Mouse (Mus musculus) Muller cell, postnatal 12 days (primary cell): ENCODE data around the gene Fam49a.

Source experiments
- DNase-seq: peaks from one replicate; pipeline ENCODE4 v3.0.0-alpha.2; 2015; ENCODE audit errors: inconsistent ontology term

Gene Fam49a

DNA sequence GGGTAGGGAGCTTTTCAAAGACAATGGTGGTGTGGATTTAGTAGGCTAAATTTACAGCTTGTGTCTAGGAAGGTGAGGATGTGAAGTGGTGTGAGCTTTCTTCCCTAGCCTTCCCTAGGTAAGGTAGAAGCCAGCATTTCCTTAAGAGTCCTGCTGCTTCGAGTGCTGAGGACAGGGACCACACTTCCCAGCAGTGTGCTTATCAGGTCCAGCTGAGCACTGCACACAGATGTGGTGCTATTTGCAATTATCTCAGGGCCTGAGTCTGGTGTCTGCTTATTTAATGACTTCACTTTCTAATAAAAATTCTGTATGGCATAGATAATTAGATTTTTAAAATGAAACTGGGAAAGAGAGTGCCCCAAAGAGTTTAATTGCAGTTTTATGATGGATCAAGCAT lies 4.6 kb downstream of the Fam49a start:
- no peak for DNase-seq

DNA sequence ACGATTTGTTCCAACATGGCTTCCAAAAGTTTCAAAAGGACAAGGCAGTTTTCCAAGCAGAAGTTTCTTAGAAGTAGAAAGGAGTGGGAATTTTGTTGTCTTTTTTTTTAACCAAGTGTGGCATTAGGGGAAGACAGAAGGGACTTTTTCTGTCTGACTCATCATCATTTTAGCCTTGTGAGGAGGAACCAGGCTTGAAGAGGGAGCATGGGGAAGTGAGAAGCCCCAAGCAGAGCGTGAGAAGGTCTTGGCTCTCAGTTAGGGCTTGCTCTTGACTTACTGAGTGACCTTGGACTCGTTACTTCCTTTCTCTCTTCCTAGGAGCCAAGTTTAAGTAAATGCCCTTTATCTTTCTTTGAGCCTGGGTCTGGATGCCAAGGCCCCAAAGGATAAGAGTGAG lies 8.6 kb downstream of the Fam49a start:
- DNase-seq, result no peak

GRCm38 (mm10) chr12:12274115-12274514 lies 12.2 kb downstream of the Fam49a start:
- DNase-seq, result peak; percentile 22

- DNase-seq, result no peak
These were observed 13.3 kb downstream of the Fam49a start for GRCm38 (mm10) chr12:12275124-12275779.

DNA sequence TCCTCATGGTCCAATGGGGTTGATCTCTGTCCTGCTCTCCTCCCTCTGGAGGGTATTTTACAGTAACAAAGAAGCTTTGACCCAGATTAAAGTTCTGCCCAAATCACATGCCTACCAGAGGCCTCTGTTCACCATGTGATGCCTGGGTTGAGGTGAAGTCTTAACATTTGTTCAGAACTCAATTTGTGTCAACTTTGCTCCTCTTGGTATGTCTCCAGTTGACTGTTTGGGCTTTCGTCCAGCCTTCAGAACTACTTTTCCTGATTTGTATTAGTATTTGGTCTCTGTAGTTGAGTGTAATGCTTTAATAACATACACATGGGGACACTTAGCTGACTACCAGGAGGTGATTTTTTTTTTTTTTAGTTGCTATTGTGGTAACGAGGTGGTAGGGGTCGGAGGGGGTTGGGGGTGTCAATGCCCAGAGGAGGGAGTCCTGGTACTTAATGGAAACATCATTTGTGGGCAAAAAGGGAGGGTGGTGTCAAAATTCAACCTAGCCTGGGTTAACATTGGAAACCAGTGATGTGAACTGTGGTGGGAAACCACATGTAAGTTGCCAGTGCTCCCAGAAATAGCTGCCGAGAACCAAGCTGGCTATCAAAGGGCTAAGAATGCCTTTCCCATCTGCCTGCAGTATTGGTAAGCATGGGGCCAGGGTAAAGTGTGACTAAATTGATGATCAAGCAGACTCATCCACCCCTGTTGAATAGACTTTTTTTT lies 16.0 kb downstream of the Fam49a start:
- DNase-seq, result no peak

DNA sequence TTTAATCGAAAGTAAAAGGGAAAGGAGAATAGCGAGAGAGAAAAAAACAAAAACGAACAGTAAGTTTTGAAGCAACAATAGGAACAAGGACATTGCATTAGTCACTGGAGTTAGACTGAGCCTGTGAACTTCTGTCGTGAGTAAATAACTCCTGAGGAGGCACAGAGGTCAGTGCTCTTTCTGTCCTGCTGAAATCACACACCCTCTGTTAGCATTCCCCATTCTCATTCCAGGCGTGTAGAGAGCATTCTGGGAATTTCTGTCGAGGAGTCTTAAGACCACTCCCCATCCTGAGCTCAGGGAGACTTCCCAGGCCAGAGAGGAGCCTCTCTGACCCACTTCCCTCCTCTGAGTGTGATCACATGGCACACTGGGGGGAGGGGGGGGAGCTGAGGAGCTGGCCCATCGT lies 16.5 kb downstream of the Fam49a start:
- peak; percentile 70 for DNase-seq

GRCm38 (mm10) chr12:12283702-12284288 lies 21.9 kb downstream of the Fam49a start:
- DNase-seq, result peak; percentile 29

DNA sequence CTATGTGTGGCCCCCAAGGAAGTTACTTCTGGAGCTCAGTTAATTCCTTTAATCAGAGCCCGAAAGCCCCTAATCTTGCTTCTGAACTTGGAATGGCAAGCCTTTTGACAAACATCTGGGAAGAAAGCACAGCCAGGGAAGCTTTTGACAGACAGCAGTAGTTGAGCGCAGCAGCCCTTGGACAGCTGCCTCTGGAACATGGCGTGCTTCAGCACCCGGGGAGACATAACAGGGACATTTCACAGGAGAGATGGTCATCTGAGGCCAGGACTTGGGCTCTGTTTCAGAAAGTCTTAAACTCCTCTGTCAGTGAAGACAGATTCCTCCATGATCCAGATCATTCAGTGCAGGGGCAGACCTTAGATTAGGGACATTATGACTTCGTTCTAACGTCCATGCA lies 22.6 kb downstream of the Fam49a start:
- no peak for DNase-seq

DNA sequence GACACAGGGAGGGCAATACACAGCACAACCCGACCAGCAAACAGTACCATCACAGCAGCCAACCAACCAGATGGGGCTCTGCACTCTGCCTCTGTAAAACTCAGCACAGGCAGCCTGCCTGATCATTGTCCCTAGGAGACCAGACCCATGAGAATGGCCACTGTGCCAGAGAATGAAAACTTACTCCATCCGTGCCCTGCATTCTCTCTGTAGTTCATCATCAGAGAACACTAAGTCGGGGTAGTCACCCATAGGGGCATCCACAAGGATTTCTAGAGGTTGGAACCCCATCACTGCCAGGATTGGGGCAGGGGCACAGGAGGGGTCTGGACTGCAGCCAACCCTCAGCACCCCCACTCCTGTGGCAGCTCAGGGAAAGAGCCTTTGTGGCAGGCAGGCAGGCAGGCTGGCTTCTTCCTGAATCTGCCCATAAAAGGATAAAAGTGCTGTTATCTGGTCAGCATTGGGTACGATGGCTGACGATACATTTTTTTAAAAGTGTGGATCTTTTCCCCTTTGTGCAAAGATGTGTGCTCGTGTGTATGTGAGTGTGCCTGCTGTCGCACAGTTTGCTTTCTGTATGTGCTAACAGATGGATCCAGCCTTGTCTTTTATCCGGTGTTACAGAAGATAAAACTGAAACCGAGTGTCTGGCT lies 25.3 kb downstream of the Fam49a start:
- DNase-seq, result peak; percentile 89

- DNase-seq, result no peak
These were observed 25.8 kb downstream of the Fam49a start for GRCm38 (mm10) chr12:12287787-12288132.

GRCm38 (mm10) chr12:12288586-12288985 lies 26.6 kb downstream of the Fam49a start:
- DNase-seq, result no peak

GRCm38 (mm10) chr12:12289636-12290035 lies 27.7 kb downstream of the Fam49a start:
- no peak for DNase-seq

GRCm38 (mm10) chr12:12292043-12292618 lies 30.2 kb downstream of the Fam49a start:
- DNase-seq, result peak; percentile 34

- DNase-seq, result no peak
These were observed 32.6 kb downstream of the Fam49a start for GRCm38 (mm10) chr12:12294380-12295171.

DNA sequence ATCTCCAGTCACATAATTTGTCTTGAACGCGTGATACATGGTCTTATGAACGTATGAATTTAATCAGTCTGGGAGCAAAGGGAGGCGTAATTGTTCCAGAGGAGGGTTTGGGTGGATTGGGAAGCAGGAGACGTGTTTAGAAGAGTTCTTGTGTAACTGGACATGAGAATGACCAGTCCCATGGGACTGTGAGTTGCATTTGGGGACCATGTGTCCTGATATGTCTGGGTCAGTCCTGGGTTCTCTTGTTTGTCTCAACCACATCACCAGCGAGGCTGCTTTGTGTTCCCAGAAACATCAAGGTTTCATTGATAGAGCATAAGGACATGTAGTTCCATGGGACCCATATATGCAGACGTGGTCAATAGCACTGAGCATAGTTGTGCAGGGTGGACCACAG lies 36.5 kb downstream of the Fam49a start:
- DNase-seq, result no peak

DNA sequence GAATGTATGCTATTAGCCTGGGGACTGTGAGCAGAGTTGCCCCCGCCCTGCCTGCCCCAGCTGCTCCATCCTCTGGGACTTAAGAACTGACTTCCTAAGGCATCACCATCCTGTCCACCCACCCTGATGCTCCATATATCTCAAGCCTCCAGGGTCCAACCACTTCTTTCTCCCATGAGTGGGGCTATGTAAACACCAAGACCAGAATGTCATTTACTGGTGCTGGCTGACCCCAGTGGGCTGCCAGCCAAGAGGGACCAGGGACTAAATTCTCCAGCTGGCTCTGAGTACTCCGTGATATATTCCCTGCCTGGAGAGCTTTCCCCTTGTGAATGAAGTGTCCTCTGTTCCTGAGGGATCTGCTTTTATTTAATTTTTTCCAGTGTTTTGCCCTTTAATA lies 37.4 kb downstream of the Fam49a start:
- no peak for DNase-seq

- DNase-seq, result no peak
These were observed 39.2 kb downstream of the Fam49a start for GRCm38 (mm10) chr12:12301149-12301548.

GRCm38 (mm10) chr12:12301815-12302214 lies 39.9 kb downstream of the Fam49a start:
- peak; percentile 37 for DNase-seq

DNA sequence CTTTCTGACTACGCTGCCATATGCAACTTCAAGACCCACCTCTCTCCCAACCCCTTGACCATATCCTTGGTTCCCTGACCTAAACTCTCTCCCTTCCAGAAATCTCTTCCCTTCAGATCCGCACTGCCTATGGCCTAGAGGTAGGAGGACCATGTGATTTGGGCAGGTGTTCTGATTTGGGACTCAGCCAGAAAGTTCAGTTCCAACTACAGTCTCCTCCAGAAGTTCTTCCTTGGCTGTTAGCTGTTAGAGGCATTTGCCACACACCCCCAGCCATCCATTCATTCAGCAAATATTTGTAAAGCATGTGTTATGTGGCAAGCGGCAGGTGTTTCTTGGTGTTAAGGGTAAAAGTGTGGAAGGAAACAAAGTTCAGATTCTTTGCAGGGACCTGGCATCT lies 44.3 kb downstream of the Fam49a start:
- DNase-seq, result no peak

- DNase-seq, result no peak
These were observed 44.9 kb downstream of the Fam49a start for GRCm38 (mm10) chr12:12306814-12307213.

DNA sequence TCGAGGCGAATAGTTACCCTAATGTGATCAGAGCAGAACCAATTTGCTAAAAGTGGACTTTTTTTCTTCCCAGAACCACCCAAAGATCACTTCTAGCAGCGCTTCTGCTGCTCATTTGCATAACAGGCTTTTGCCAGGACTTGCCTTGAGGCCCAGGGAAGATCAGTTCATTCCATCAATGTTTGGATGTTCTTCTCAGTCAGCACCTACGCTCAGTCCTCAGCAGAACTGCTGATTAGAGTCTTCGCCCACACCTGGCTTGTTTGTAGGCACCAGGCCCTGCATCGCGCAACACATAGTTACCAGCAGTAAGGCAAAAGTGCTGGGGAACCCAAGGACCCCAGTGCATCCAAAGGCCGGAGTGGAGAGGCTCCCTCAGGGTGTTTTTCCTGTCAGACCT lies 45.3 kb downstream of the Fam49a start:
- DNase-seq, result no peak

DNA sequence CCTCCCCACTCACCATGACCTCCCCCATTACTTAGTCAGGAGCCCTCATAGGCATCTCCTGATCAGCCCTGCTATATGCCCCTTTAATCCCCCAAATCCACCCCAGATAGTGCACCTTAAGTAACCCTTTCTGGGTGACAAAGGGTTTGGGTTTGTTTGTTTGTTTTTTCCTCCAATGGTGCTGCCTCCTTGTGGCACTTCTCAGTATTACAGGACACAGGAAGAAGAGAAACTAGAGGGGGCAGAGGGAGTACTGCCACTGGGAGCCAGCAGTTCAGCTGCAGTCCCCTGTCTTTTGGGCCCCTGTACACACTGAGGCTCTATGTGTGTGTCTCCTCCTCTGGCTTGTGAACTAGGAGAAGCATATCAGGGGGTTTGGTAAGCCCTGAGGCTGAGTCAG lies 51.5 kb downstream of the Fam49a start:
- no peak for DNase-seq
